Mouse (Mus musculus): ENCODE data around the gene Tmem40. TPM values are rescaled to one million over a fixed set of nuclear protein-coding genes. Genes with fewer than 3 reads are reported as not detected.

Tmem40 gene
- 1.1 and 1.6 TPM in 2 replicates for polyA plus RNA-seq (2012; rRNA removed)

DNA sequence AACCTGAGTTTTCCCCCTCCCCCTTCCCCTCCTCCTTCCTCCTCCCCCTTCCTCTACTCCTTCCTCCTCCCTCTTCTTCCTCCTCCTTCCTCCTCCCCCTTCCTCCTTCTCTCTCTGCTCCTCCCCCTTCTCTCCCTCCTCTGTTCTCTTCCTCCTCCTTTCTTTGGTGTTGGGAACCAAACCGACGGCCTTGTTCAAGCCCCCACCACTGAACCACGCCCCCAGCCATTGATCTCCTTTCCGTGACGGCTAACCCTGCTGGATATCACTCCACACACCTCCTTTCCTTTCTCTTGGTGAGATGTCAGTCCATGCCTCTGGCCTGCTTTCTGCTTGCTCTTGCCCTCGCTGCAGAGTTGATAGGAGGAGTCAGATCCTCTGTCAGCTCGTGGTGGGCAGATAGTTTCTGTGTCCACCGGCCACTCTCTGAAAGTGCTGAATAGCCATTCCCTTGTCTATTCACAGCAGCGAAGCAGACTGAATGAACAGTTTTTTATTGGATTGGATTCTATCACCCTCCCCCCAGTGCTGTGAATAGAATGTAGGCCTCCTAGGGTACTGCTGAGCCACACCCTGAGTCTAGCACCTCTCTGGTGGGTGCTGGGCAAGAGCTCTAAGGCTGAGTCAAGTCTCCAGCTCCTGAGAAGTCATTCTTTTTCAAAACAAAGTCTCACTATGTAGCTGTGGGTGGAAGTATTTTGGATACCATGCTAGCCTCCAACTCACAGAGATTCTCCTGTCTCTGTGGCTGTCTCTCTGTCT is at the start of gene Tmem40:
Gene Tmem40, minus strand, starts transcription at position 416 of the 762 bp plus-strand sequence.
- TF ChIP-seq POLR2A (IDR thresholded peaks at IDR 0.05; ENCODE audit: borderline replicate concordance, extremely low read depth, insufficient read depth, insufficient read length, poor library complexity, severe bottlenecking) (no peak), CTCF (IDR thresholded peaks at IDR 0.05; ENCODE audit: borderline replicate concordance, extremely low read depth, insufficient read depth, insufficient read length) (no peak)
- DNase-seq (ENCODE audit: low read depth), result peak; percentile 49

DNA sequence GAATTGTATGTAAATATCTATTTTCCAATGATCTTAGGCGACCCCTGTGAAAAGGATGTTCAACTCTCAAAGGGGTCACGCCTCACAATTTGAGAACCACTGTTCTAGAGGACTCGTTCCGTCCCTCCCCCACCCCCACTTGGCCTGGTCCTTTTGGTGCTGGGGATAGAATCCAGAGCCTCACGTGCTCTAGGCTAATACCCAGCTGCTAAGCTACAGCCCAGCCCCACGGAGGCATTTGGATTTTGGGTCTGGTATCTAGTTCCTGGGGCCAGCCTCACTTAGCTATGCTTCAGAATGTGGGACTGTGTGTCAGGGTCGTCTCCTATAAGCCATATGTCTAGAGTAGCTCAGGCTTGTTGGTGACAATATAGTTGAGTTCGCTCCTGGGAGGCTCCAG is 49.4 kb upstream of the Tmem40 start:
- no peak for DNase-seq (ENCODE audit: low read depth)
- no peak for TF ChIP-seq CTCF (IDR thresholded peaks at IDR 0.05; ENCODE audit: borderline replicate concordance, extremely low read depth, insufficient read depth, insufficient read length)
- TF ChIP-seq POLR2A (IDR thresholded peaks at IDR 0.05; ENCODE audit: borderline replicate concordance, extremely low read depth, insufficient read depth, insufficient read length, poor library complexity, severe bottlenecking), result no peak

DNA sequence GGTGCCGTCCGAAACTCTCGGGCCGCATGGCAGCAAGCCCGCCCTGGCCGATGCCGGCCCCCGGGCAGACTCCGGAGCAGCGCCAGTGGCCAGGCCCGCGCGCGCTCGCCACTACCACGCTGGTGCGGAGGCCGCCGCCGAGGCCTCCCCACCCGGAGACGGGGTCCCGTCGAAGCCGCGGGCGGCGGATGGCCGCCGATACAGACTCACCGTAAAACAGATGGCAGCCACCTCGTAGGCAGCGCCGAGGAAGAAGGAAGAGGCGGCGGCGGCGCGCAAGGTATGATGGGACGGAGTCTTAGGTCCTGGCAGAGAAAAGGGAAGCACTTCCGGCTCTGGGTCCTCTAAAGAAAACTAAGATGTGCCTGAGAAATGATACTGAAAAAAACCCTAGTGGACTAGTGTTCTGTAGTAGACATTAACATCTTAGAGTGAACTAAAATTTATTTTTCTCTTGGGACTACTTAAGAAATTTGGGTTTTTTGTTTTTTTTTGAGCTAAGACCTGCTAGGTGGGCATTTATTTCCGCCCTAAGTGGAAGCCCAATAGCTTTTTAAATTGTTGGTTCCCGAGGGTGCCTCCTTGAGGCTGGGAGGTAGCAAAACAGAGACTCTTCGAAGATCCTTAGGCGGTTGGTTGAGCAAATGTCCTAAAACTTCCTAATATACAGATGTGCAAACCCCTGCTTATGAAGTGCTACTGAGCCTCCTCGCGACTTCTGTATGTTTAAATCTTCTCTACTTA is 46.5 kb upstream of the Tmem40 start, which contains the start of gene Rpl32:
Gene Rpl32, minus strand, starts transcription at position 260 of the 744 bp plus-strand sequence.
- peak; percentile 97 for DNase-seq (ENCODE audit: low read depth)
- TF ChIP-seq POLR2A (IDR thresholded peaks at IDR 0.05; ENCODE audit: borderline replicate concordance, extremely low read depth, insufficient read depth, insufficient read length, poor library complexity, severe bottlenecking), result peak; percentile 74; the same call in 1 of the 2 replicates
- TF ChIP-seq CTCF (IDR thresholded peaks at IDR 0.05; ENCODE audit: borderline replicate concordance, extremely low read depth, insufficient read depth, insufficient read length), result peak; percentile 47; the same call in 1 of the 2 replicates

DNA sequence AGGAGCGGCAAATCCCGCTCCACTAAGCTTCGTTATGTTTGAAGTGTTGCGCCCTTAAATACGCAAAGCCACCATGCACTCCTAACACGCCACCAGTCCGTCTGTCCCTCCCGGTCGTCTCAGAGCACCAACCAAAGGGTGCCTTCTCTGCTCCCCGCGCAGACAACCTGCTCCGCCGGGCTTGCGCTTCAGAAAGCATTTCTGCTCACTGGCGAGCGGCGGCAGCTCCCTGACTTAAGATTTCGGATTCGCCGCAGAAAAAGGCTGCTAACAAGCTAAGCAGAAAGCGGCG is 45.9 kb upstream of the Tmem40 start:
- DNase-seq (ENCODE audit: low read depth), result no peak
- no peak for TF ChIP-seq CTCF (IDR thresholded peaks at IDR 0.05; ENCODE audit: borderline replicate concordance, extremely low read depth, insufficient read depth, insufficient read length)
- no peak for TF ChIP-seq POLR2A (IDR thresholded peaks at IDR 0.05; ENCODE audit: borderline replicate concordance, extremely low read depth, insufficient read depth, insufficient read length, poor library complexity, severe bottlenecking)

DNA sequence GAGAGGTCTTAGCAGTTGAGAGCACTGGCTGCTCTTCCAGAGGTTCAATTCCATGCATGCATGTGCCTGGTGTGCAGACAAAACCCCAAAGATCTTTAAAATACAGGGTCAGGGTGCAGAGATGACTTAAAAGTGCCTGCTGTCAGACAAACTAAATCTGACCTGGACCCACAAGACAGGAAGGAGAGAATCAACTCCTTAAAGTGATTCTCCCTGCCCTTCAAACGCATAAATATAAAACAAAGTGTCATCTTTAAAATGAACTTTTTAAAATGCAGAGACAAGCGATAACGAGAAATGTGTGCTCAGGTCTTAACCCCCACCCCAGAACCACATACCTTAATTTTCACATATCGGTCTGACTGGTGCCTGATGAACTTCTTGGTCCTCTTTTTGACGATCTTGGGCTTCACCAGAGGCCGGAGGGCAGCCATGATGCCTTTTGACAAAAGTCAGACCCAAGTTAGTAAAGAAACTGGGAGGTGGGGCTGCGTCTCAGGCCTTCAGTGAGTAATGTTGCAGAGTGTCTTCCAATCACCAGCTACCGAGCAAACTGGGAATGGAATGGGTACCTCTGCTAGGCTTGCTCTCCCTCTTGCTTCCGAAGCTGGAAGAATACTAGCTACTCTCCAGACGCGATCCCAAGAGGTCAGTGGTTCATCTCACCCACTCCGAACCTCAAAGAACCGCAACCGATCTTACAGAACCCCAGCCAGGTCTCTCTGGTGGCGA is 45.4 kb upstream of the Tmem40 start:
- peak; percentile 20 for DNase-seq (ENCODE audit: low read depth)
- no peak for TF ChIP-seq POLR2A (IDR thresholded peaks at IDR 0.05; ENCODE audit: borderline replicate concordance, extremely low read depth, insufficient read depth, insufficient read length, poor library complexity, severe bottlenecking)
- TF ChIP-seq CTCF (IDR thresholded peaks at IDR 0.05; ENCODE audit: borderline replicate concordance, extremely low read depth, insufficient read depth, insufficient read length), result no peak

DNA sequence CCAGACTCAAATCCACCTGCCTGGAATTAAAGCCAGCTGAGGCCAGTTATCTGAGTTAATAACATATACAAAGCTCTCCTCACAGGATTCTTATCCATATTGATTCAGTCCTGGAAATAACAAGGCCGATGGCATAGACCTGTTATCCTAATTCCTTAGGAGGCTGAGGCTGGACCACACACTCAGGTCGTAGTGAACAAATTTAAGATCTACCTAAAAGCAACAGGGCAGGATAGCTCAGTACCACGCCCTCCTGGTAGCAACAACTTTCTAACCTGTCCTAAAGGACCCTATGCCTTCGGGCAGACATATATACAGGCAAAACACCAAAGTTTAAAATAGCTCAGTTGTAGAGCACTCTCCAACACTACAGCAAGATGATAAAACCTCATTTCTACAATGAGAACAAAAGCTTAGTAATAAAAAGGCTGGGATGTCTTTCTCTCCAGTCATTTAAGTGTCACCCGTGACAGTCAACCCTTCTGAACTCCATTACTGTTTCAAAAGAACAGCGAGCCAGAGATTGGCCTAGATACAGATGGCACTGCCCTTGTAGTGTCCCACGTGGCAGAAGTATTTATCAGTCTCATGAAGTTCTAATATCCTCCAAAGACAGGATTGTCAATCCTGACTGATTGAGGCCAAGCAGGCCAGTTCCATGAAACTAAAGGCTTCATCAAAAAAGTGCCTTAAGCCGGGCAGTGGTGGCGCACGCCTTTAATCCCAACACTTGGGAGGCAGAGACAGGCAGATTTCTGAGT is 42.4 kb upstream of the Tmem40 start:
- TF ChIP-seq CTCF (IDR thresholded peaks at IDR 0.05; ENCODE audit: borderline replicate concordance, extremely low read depth, insufficient read depth, insufficient read length) (no peak), POLR2A (IDR thresholded peaks at IDR 0.05; ENCODE audit: borderline replicate concordance, extremely low read depth, insufficient read depth, insufficient read length, poor library complexity, severe bottlenecking) (no peak)
- DNase-seq (ENCODE audit: low read depth), result no peak

DNA sequence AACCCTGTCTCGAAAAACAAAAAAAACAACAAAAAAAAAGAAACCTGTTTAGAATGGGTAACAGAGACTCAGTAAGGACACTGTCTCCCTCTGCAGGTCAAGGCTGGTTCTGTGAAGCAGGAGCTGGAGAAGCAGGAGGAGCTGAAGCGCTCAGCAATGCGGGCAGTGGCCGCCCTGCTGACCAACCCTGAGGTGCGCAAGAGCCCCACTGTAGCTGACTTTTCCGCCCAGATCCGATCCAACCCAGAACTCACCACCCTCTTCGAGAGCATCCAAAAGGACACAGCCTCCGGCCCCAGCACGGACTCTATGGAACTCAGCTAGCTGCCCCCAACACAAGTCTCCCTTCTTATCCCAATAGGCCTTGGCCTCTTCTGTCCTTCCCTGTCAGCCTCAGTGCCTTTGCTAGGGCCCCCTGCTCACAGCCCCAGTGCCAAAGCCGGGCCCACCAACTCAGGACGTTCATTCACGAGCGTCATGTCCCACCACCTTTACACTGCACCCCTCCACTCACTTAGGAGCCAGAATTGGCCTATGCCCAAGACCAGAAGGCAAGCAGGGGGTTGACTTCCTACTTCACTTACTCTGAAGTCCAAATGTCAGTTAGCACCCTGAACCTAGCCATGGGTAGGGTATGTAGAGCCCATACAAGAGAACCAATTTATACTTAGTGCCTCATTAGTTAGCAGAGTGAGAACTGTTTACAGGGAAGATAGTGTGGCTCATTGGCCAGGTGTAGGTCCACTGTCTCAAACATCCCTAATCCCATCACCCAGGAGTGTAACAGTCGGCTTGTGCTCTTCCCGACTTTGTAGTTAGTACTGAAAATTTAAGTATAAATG is 41.6 kb upstream of the Tmem40 start:
- peak; percentile 67 for TF ChIP-seq CTCF (IDR thresholded peaks at IDR 0.05; ENCODE audit: borderline replicate concordance, extremely low read depth, insufficient read depth, insufficient read length)
- TF ChIP-seq POLR2A (IDR thresholded peaks at IDR 0.05; ENCODE audit: borderline replicate concordance, extremely low read depth, insufficient read depth, insufficient read length, poor library complexity, severe bottlenecking), result no peak
- DNase-seq (ENCODE audit: low read depth), result peak; percentile 79

DNA sequence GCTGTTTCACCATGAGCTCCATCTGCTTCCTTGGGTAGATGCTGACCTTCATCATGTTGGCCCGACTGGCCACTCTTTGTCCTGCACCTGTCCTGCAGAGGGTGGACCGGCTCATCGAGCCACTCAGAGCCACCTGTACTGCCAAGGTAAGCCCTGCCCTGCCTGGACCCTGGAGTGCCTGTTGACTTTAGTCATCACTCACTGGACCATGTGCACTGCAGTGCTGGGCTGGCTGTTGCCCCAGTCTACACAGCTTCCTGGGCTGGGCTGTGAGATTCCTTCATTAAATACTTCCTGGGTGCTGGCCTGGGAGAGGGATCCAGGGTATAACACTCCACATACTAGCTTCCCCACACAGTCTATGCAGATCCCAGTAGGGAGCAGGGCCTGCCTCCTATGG is 39.6 kb upstream of the Tmem40 start:
- TF ChIP-seq POLR2A (IDR thresholded peaks at IDR 0.05; ENCODE audit: borderline replicate concordance, extremely low read depth, insufficient read depth, insufficient read length, poor library complexity, severe bottlenecking), result no peak
- no peak for TF ChIP-seq CTCF (IDR thresholded peaks at IDR 0.05; ENCODE audit: borderline replicate concordance, extremely low read depth, insufficient read depth, insufficient read length)
- no peak for DNase-seq (ENCODE audit: low read depth)

DNA sequence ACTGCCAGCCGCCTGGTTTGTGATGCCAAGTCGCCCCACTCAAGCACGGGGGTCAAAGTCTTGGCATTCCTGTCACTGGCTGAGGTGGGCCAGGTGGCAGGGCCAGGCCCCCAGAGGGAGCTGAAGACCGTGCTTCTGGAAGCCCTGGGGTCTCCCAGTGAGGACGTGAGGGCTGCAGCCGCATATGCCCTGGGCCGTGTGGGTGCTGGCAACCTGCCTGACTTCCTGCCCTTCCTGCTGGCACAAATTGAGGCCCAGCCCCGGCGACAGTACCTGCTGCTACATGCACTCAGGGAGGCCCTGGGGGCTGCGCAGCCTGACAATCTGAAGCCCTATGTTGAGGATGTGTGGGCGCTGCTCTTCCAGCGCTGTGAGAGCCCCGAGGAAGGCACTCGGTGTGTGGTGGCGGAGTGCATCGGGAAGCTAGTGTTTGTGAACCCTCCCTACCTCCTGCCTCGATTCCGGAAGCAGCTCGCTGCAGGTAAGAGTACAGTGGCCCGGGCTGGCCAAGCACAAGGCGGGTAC is 30.5 kb upstream of the Tmem40 start:
- DNase-seq (ENCODE audit: low read depth), result no peak
- TF ChIP-seq POLR2A (IDR thresholded peaks at IDR 0.05; ENCODE audit: borderline replicate concordance, extremely low read depth, insufficient read depth, insufficient read length, poor library complexity, severe bottlenecking), result no peak
- TF ChIP-seq CTCF (IDR thresholded peaks at IDR 0.05; ENCODE audit: borderline replicate concordance, extremely low read depth, insufficient read depth, insufficient read length), result no peak

Data from brain, embryonic 14.5 days (tissue).